Mouse (Mus musculus) c-Kit-positive CD71-positive TER-119-positive erythroid progenitor cells, embryonic 14.5 days (primary cell): ENCODE data around the gene Olfr1189.
"Not testable (repeated sequence)": the region's sequence is repeated elsewhere in the genome, so short reads cannot be mapped to it uniquely, and the experiment has no call there.

Experiments used
- DNase-seq: peaks from one replicate; pipeline ENCODE4 v3.0.0-alpha.2; 2013; ENCODE audit warnings: low spot score

The Olfr1189 gene

GRCm38 (mm10) chr2:88586154-88586553, at the start of gene Olfr1189:
Gene Olfr1189 (plus strand): TSS chr2:88586454.
- no peak for DNase-seq

- DNase-seq: no peak
Measured at GRCm38 (mm10) chr2:88556635-88557034, 29.6 kb upstream of the Olfr1189 start, which contains the start of gene Olfr1188. Gene Olfr1188 (plus strand): TSS chr2:88556935.

- not testable (repeated sequence) for DNase-seq
Measured at GRCm38 (mm10) chr2:88572696-88573095, 13.6 kb upstream of the Olfr1189 start.

- DNase-seq: not testable (repeated sequence)
Measured at GRCm38 (mm10) chr2:88640242-88640641, 54.0 kb downstream of the Olfr1189 start, which contains the start of gene Olfr1191-ps1. Gene Olfr1191-ps1 (plus strand): TSS chr2:88640542.
